Mouse (Mus musculus): ENCODE data around the gene Ngef. TPM values are rescaled to one million over a fixed set of nuclear protein-coding genes. Genes with fewer than 3 reads are reported as not detected.
A peak's percentile ranks its signal among the peaks of the same experiment; 100 is the strongest.

The Ngef gene
- polyA plus RNA-seq, 1 experiment from 2014 or later: 31.8 TPM

- no peaks in the 10 kb centered on the region for H3K9me3 ChIP-seq (replicated peaks; ENCODE audit: control insufficient read depth, low read length, poor library complexity, severe bottlenecking)
- H3K36me3 ChIP-seq (ENCODE audit: control insufficient read depth, insufficient read depth, low read length): no peaks in the 10 kb centered on the region
- ATAC-seq: no peak
- H3K9ac ChIP-seq (ENCODE audit: low read depth, low read length): no peak overlapping the region
- 91% methylated on average over 2 of the region's 2 CpGs for WGBS
- no peak overlapping the region for H3K4me3 ChIP-seq (ENCODE audit: low read depth, low read length)
- H3K4me1 ChIP-seq (ENCODE audit: control insufficient read depth, insufficient read depth, low read length): no peaks in the 10 kb centered on the region
- no peak overlapping the region for H3K4me2 ChIP-seq (ENCODE audit: low read length)
- no peaks in the 10 kb centered on the region for H3K27me3 ChIP-seq (ENCODE audit: control insufficient read depth, insufficient read depth, low read depth, low read length)
- H3K27ac ChIP-seq (ENCODE audit: low read length): no peak overlapping the region
Measured at GRCm38 (mm10) chr1:87605296-87605695, 31.6 kb upstream of the Ngef start.

DNA sequence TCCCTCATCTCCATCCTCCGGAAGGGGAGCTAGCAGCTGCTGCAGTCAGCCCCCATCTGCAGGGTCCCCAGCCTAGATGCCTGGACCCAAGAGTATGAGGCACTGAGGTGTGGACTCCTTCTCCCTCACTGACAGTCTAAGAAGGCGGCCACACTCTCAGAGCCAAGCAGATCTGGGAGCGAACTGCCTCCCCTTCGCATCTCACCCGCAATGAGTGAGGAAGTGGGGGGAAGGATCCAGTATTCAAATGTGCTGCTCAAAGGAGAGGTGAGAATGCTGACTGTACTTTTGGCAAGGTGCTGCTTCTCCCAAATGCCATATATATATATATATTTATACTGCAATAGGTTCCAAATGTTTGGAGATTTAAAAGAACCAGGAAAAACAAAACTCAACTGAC lies 29.7 kb upstream of the Ngef start:
- no peak for ATAC-seq
- no peak overlapping the region for H3K4me3 ChIP-seq (ENCODE audit: low read depth, low read length)

DNA sequence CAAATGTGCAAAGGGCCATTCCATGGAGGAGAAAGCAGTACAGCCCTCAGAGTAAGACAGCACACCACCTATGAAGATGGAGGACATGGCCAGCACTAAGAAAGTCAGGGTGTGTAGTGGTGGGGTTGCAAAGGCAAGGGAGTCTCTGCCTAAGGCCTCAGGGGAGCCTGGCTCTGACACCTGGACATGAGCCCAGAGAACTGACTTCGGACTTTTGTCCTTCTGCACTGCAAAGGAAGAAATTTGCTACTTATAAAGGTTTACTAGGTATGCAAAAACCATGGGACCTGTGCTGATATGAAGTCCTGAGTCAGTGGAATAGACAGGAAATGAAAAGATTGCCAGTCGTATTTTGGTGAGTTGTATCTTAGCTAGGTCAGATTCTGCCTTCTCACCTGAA lies 28.1 kb upstream of the Ngef start:
- 85% methylated on average over 2 of the region's 2 CpGs for WGBS
- Histone ChIP-seq H3K9ac (ENCODE audit: low read depth, low read length) (no peak overlapping the region), H3K36me3 (ENCODE audit: control insufficient read depth, insufficient read depth, low read length) (no peaks in the 10 kb centered on the region), H3K27ac (ENCODE audit: low read length) (no peak overlapping the region), H3K4me2 (ENCODE audit: low read length) (no peak overlapping the region), H3K4me3 (ENCODE audit: low read depth, low read length) (no peak overlapping the region), H3K4me1 (ENCODE audit: control insufficient read depth, insufficient read depth, low read length) (no peaks in the 10 kb centered on the region), H3K27me3 (ENCODE audit: control insufficient read depth, insufficient read depth, low read depth, low read length) (no peaks in the 10 kb centered on the region), H3K9me3 (replicated peaks; ENCODE audit: control insufficient read depth, low read length, poor library complexity, severe bottlenecking) (no peaks in the 10 kb centered on the region)
- no peak for ATAC-seq

More for the DNA sequence above, 29.7 kb upstream of the Ngef start:
- WGBS: 83% methylated on average over 5 of the region's 5 CpGs
- H3K9ac ChIP-seq (ENCODE audit: low read depth, low read length): no peak overlapping the region
- H3K27me3 ChIP-seq (ENCODE audit: control insufficient read depth, insufficient read depth, low read depth, low read length): no peaks in the 10 kb centered on the region
- H3K27ac ChIP-seq (ENCODE audit: low read length): no peak overlapping the region
- no peaks in the 10 kb centered on the region for H3K36me3 ChIP-seq (ENCODE audit: control insufficient read depth, insufficient read depth, low read length)
- H3K9me3 ChIP-seq (replicated peaks; ENCODE audit: control insufficient read depth, low read length, poor library complexity, severe bottlenecking): no peaks in the 10 kb centered on the region
- no peaks in the 10 kb centered on the region for H3K4me1 ChIP-seq (ENCODE audit: control insufficient read depth, insufficient read depth, low read length)
- H3K4me2 ChIP-seq (ENCODE audit: low read length): no peak overlapping the region

- H3K9me3 ChIP-seq (replicated peaks; ENCODE audit: control insufficient read depth, low read length, poor library complexity, severe bottlenecking): no peaks in the 10 kb centered on the region
- no peaks in the 10 kb centered on the region for H3K27me3 ChIP-seq (ENCODE audit: control insufficient read depth, insufficient read depth, low read depth, low read length)
- no peaks in the 10 kb centered on the region for H3K36me3 ChIP-seq (ENCODE audit: control insufficient read depth, insufficient read depth, low read length)
- H3K9ac ChIP-seq (ENCODE audit: low read depth, low read length): no peak overlapping the region
- H3K4me3 ChIP-seq (ENCODE audit: low read depth, low read length): no peak overlapping the region
- H3K27ac ChIP-seq (ENCODE audit: low read length): no peak overlapping the region
- no peaks in the 10 kb centered on the region for H3K4me1 ChIP-seq (ENCODE audit: control insufficient read depth, insufficient read depth, low read length)
- H3K4me2 ChIP-seq (ENCODE audit: low read length): no peak overlapping the region
- ATAC-seq: no peak
- WGBS: 77% methylated on average over 7 of the region's 7 CpGs
Measured at GRCm38 (mm10) chr1:87600533-87600932, 26.9 kb upstream of the Ngef start.

DNA sequence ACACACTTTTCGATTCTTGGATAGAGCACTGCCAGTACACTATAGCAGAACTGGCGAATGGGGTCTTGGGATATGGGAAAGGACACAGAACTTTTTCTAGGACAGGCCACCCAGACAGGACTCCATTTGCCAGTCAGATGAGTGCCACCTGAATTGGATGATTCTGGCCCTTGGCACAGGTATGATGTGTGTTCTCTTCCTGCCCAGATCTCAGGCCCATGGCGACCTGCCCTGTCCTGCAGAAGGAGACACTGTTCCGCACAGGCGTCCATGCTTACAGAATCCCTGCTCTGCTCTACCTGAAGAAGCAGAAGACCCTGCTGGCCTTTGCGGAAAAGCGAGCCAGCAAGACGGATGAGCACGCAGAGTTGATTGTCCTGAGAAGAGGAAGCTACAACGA lies 21.0 kb upstream of the Ngef start:
- H3K27ac ChIP-seq (ENCODE audit: low read length): no peak overlapping the region
- no peak for ATAC-seq
- no peaks in the 10 kb centered on the region for H3K4me1 ChIP-seq (ENCODE audit: control insufficient read depth, insufficient read depth, low read length)
- no peak overlapping the region for H3K4me3 ChIP-seq (ENCODE audit: low read depth, low read length)
- H3K9me3 ChIP-seq (replicated peaks; ENCODE audit: control insufficient read depth, low read length, poor library complexity, severe bottlenecking): no peaks in the 10 kb centered on the region
- H3K36me3 ChIP-seq (ENCODE audit: control insufficient read depth, insufficient read depth, low read length): no peaks in the 10 kb centered on the region
- WGBS: 94% methylated on average over 10 of the region's 10 CpGs
- no peaks in the 10 kb centered on the region for H3K27me3 ChIP-seq (ENCODE audit: control insufficient read depth, insufficient read depth, low read depth, low read length)
- H3K9ac ChIP-seq (ENCODE audit: low read depth, low read length): no peak overlapping the region
- no peak overlapping the region for H3K4me2 ChIP-seq (ENCODE audit: low read length)

GRCm38 (mm10) chr1:87594261-87594660 lies 20.6 kb upstream of the Ngef start:
- Histone ChIP-seq H3K4me2 (ENCODE audit: low read length) (no peak overlapping the region), H3K4me1 (ENCODE audit: control insufficient read depth, insufficient read depth, low read length) (no peaks in the 10 kb centered on the region), H3K9ac (ENCODE audit: low read depth, low read length) (no peak overlapping the region), H3K36me3 (ENCODE audit: control insufficient read depth, insufficient read depth, low read length) (no peaks in the 10 kb centered on the region), H3K27ac (ENCODE audit: low read length) (no peak overlapping the region), H3K9me3 (replicated peaks; ENCODE audit: control insufficient read depth, low read length, poor library complexity, severe bottlenecking) (no peaks in the 10 kb centered on the region), H3K27me3 (ENCODE audit: control insufficient read depth, insufficient read depth, low read depth, low read length) (no peaks in the 10 kb centered on the region), H3K4me3 (ENCODE audit: low read depth, low read length) (no peak overlapping the region)
- WGBS: 74% methylated on average over 3 of the region's 3 CpGs
- no peak for ATAC-seq

DNA sequence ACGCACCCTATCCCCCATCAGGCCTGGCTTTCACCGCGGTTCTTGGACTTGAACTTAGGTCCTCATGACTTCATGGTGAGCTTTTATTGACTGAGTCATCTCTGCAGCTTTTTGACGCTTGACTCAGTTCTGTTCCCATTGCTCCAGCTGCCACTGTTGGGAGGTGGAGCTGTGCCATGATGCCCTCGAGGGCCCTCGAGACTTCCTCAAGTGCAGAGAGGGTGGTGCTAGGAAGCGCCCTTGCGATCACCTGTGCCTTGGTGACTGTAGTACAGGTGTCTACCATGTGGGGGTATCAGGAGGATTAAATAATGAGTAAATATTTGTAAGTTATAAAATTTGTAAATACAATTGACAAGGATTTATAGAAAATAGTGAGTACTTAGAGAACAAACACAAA lies 16.3 kb upstream of the Ngef start:
- no peaks in the 10 kb centered on the region for H3K4me1 ChIP-seq (ENCODE audit: control insufficient read depth, insufficient read depth, low read length)
- no peak overlapping the region for H3K4me2 ChIP-seq (ENCODE audit: low read length)
- H3K27ac ChIP-seq (ENCODE audit: low read length): no peak overlapping the region
- no peak overlapping the region for H3K9ac ChIP-seq (ENCODE audit: low read depth, low read length)
- H3K4me3 ChIP-seq (ENCODE audit: low read depth, low read length): no peak overlapping the region
- H3K27me3 ChIP-seq (ENCODE audit: control insufficient read depth, insufficient read depth, low read depth, low read length): no peaks in the 10 kb centered on the region
- H3K9me3 ChIP-seq (replicated peaks; ENCODE audit: control insufficient read depth, low read length, poor library complexity, severe bottlenecking): no peaks in the 10 kb centered on the region
- no peaks in the 10 kb centered on the region for H3K36me3 ChIP-seq (ENCODE audit: control insufficient read depth, insufficient read depth, low read length)
- WGBS: 94% methylated on average over 8 of the region's 8 CpGs
- ATAC-seq: no peak

- no peak overlapping the region for H3K9ac ChIP-seq (ENCODE audit: low read depth, low read length)
- WGBS: 88% methylated on average over 7 of the region's 7 CpGs
- ATAC-seq: no peak
- H3K4me3 ChIP-seq (ENCODE audit: low read depth, low read length): no peak overlapping the region
- H3K27ac ChIP-seq (ENCODE audit: low read length): no peak overlapping the region
- no peaks in the 10 kb centered on the region for H3K27me3 ChIP-seq (ENCODE audit: control insufficient read depth, insufficient read depth, low read depth, low read length)
- H3K9me3 ChIP-seq (replicated peaks; ENCODE audit: control insufficient read depth, low read length, poor library complexity, severe bottlenecking): no peaks in the 10 kb centered on the region
- H3K4me1 ChIP-seq (ENCODE audit: control insufficient read depth, insufficient read depth, low read length): no peaks in the 10 kb centered on the region
- no peak overlapping the region for H3K4me2 ChIP-seq (ENCODE audit: low read length)
- no peaks in the 10 kb centered on the region for H3K36me3 ChIP-seq (ENCODE audit: control insufficient read depth, insufficient read depth, low read length)
Measured at GRCm38 (mm10) chr1:87589162-87589561, 15.5 kb upstream of the Ngef start.

GRCm38 (mm10) chr1:87580824-87581223 lies 7.2 kb upstream of the Ngef start:
- 6% methylated on average over 3 of the region's 3 CpGs for WGBS
- Histone ChIP-seq H3K27me3 (ENCODE audit: control insufficient read depth, insufficient read depth, low read depth, low read length) (no peaks in the 10 kb centered on the region), H3K27ac (ENCODE audit: low read length) (no peak overlapping the region), H3K9me3 (replicated peaks; ENCODE audit: control insufficient read depth, low read length, poor library complexity, severe bottlenecking) (no peaks in the 10 kb centered on the region), H3K4me1 (ENCODE audit: control insufficient read depth, insufficient read depth, low read length) (peaks cover 4% of the 10 kb centered on the region; the same call in 1 of the 2 replicates), H3K4me3 (ENCODE audit: low read depth, low read length) (no peak overlapping the region), H3K36me3 (ENCODE audit: control insufficient read depth, insufficient read depth, low read length) (no peaks in the 10 kb centered on the region), H3K4me2 (ENCODE audit: low read length) (no peak overlapping the region), H3K9ac (ENCODE audit: low read depth, low read length) (peak overlapping the region; percentile 26; the same call in 1 of the 2 replicates)
- ATAC-seq: peak; percentile 72; the same call in 1 of the 2 replicates

DNA sequence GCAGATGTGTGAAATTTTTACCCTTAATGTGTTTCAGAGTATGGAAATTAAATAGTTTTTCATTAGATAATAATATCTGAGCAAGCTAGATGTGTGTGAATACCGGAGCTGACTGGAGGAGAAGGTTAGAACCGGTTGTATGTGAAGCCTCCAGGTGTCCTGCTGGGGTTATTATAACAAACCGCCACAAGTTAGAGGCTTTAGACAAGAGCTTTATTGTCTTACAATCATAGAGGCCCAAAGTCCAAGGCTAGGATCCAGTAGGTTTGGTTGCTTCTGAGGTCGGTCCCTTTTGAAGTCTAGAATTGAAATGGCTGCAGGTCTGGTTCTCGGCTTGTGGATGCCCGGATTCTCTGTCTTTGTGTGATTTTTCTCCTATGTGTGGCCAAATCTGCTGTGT lies 5.3 kb upstream of the Ngef start:
- 86% methylated on average over 6 of the region's 6 CpGs for WGBS
- Histone ChIP-seq H3K4me3 (ENCODE audit: low read depth, low read length) (no peak overlapping the region), H3K9ac (ENCODE audit: low read depth, low read length) (no peak overlapping the region)

More for the DNA sequence above, 5.3 kb upstream of the Ngef start:
- no peak for ATAC-seq
- Histone ChIP-seq H3K4me1 (ENCODE audit: control insufficient read depth, insufficient read depth, low read length) (peaks cover 14% of the 10 kb centered on the region; the same call in 1 of the 2 replicates), H3K9me3 (replicated peaks; ENCODE audit: control insufficient read depth, low read length, poor library complexity, severe bottlenecking) (no peaks in the 10 kb centered on the region), H3K27ac (ENCODE audit: low read length) (no peak overlapping the region), H3K4me2 (ENCODE audit: low read length) (no peak overlapping the region), H3K36me3 (ENCODE audit: control insufficient read depth, insufficient read depth, low read length) (no peaks in the 10 kb centered on the region), H3K27me3 (ENCODE audit: control insufficient read depth, insufficient read depth, low read depth, low read length) (no peaks in the 10 kb centered on the region)
